Mouse (Mus musculus): ENCODE measurements at regions not wholly inside any gene's neighbourhood (a gene's known extent, or its start where the extent isn't known, plus 50 kb on each side); places are given as distances from the start of the nearest gene placed in this dataset.
A peak's percentile ranks its signal among the peaks of the same experiment; 100 is the strongest.

- ATAC-seq (ENCODE audit: low FRiP score, low read depth): no peak
- Histone ChIP-seq H3K27me3 (replicated peaks) (no peaks in the 10 kb centered on the region), H3K4me2 (replicated peaks) (no peak overlapping the region), H3K36me3 (no peaks in the 10 kb centered on the region), H3K9me3 (no peaks in the 10 kb centered on the region), H3K27ac (no peak overlapping the region), H3K4me3 (no peak overlapping the region), H3K9ac (no peak overlapping the region), H3K4me1 (no peaks in the 10 kb centered on the region)
- WGBS: 85% methylated on average over 8 of the region's 8 CpGs
Measured at GRCm38 (mm10) chr8:11947766-11948165, 107.5 kb downstream of the Tex29 start.

GRCm38 (mm10) chr8:11956268-11956667, 116.0 kb downstream of the Tex29 start:
- no peaks in the 10 kb centered on the region for H3K4me1 ChIP-seq
- H3K27ac ChIP-seq: no peak overlapping the region
- no peak overlapping the region for H3K4me3 ChIP-seq
- H3K36me3 ChIP-seq: no peaks in the 10 kb centered on the region
- WGBS: 31% methylated on average over 7 of the region's 7 CpGs
- H3K9me3 ChIP-seq: no peaks in the 10 kb centered on the region
- H3K27me3 ChIP-seq (replicated peaks): peaks cover 10% of the 10 kb centered on the region; the same call in 1 of the 2 replicates
- H3K9ac ChIP-seq: no peak overlapping the region
- ATAC-seq (ENCODE audit: low FRiP score, low read depth): no peak
- H3K4me2 ChIP-seq (replicated peaks): no peak overlapping the region

GRCm38 (mm10) chr8:11957046-11957783, 116.9 kb downstream of the Tex29 start:
- peak; percentile 41; the same call in 1 of the 2 replicates for ATAC-seq (ENCODE audit: low FRiP score, low read depth)
- WGBS: 70% methylated on average over 7 of the region's 7 CpGs
- H3K9ac ChIP-seq: no peak overlapping the region
- no peaks in the 10 kb centered on the region for H3K36me3 ChIP-seq
- no peaks in the 10 kb centered on the region for H3K4me1 ChIP-seq
- H3K27me3 ChIP-seq (replicated peaks): peaks cover 10% of the 10 kb centered on the region; the same call in 1 of the 2 replicates
- no peak overlapping the region for H3K4me3 ChIP-seq
- H3K27ac ChIP-seq: no peak overlapping the region
- H3K4me2 ChIP-seq (replicated peaks): no peak overlapping the region
- no peaks in the 10 kb centered on the region for H3K9me3 ChIP-seq

DNA sequence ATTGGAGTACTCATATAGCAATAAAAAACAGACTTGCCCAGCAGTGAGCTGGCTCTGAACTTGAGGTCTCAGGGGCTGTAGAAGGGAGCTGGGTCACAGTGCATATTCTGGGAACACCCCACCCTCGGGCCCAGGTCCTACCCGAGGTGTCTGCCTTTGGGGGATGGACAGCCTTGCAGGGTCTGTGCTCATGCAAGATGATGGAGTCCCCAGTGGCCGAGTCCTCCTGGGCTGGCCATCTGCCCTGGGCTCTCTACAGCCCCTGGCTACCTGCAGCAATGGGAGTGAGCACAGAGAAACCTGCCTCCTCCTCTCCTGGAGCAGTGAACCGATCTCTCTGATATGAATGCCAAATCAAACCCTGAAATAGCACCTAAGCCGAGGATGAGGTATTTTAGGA, 117.9 kb downstream of the Tex29 start:
- H3K27me3 ChIP-seq (replicated peaks): peaks cover 10% of the 10 kb centered on the region; the same call in 1 of the 2 replicates
- no peak overlapping the region for H3K27ac ChIP-seq
- H3K4me2 ChIP-seq (replicated peaks): no peak overlapping the region
- no peak for ATAC-seq (ENCODE audit: low FRiP score, low read depth)
- H3K36me3 ChIP-seq: no peaks in the 10 kb centered on the region
- no peaks in the 10 kb centered on the region for H3K9me3 ChIP-seq
- no peak overlapping the region for H3K4me3 ChIP-seq
- no peaks in the 10 kb centered on the region for H3K4me1 ChIP-seq
- 71% methylated on average over 5 of the region's 5 CpGs for WGBS
- no peak overlapping the region for H3K9ac ChIP-seq

- Histone ChIP-seq H3K4me2 (replicated peaks) (no peak overlapping the region), H3K4me1 (no peaks in the 10 kb centered on the region), H3K27me3 (replicated peaks) (peaks cover 10% of the 10 kb centered on the region; the same call in 1 of the 2 replicates), H3K9ac (no peak overlapping the region), H3K36me3 (no peaks in the 10 kb centered on the region), H3K4me3 (no peak overlapping the region), H3K27ac (no peak overlapping the region), H3K9me3 (no peaks in the 10 kb centered on the region)
- 83% methylated on average over 4 of the region's 4 CpGs for WGBS
- no peak for ATAC-seq (ENCODE audit: low FRiP score, low read depth)
Measured at GRCm38 (mm10) chr8:11959466-11959865, 119.2 kb downstream of the Tex29 start.

DNA sequence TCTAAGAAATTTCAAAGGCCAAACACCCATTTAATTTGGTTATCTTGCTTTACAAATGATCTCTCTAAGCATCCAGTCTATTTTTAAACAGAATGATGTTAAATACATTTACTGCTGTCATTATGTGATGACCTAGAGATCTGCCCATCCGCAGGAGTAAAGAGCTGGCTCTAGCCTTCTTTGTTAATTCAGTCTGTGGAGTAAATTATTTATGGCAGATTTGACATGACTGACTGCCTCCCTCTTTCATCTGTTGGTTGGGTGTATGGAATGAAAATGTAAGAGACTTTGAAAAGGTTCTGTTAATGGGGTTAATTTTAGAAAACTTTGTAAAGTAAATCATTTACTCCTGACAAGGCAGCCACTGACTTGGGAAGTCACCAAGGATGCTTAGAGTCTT, 123.3 kb downstream of the Tex29 start:
- Histone ChIP-seq H3K4me1 (no peaks in the 10 kb centered on the region), H3K4me3 (no peak overlapping the region), H3K36me3 (no peaks in the 10 kb centered on the region), H3K9ac (no peak overlapping the region), H3K27me3 (replicated peaks) (peaks cover 5% of the 10 kb centered on the region; the same call in 1 of the 2 replicates), H3K9me3 (no peaks in the 10 kb centered on the region), H3K4me2 (replicated peaks) (no peak overlapping the region), H3K27ac (no peak overlapping the region)
- ATAC-seq (ENCODE audit: low FRiP score, low read depth): no peak
- 40% methylated on average over 1 of the region's 1 CpGs for WGBS

- WGBS: 90% methylated on average over 7 of the region's 7 CpGs
- no peaks in the 10 kb centered on the region for H3K36me3 ChIP-seq
- no peaks in the 10 kb centered on the region for H3K4me1 ChIP-seq
- H3K4me3 ChIP-seq: no peak overlapping the region
- no peak overlapping the region for H3K27ac ChIP-seq
- no peaks in the 10 kb centered on the region for H3K9me3 ChIP-seq
- no peak overlapping the region for H3K9ac ChIP-seq
- H3K4me2 ChIP-seq (replicated peaks): no peak overlapping the region
- peaks cover 23% of the 10 kb centered on the region for H3K27me3 ChIP-seq (replicated peaks)
- no peak for ATAC-seq (ENCODE audit: low FRiP score, low read depth)
Measured at GRCm38 (mm10) chr8:11967670-11968069, 127.4 kb downstream of the Tex29 start.

DNA sequence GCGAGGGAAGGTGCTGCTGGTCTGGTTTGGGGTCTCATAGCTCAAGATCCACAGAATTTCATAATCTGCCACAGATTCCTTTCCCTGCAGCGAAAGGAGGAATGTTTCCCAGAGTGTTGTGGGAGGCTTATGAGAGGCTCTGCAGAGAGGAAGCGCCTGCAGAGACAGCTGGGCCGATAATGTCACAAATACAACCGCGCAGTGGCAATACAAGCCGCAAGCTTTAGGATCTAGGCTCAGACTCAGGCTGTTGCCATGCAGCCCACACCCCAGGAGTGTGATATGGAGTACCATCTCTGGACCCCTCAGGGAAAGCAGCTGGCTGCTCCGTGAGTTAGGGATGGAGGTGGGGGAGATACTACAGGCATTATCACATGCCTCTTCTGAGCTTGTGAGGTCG, 130.2 kb downstream of the Tex29 start:
- Histone ChIP-seq H3K4me1 (peaks cover 7% of the 10 kb centered on the region; the same call in 1 of the 2 replicates), H3K4me3 (no peak overlapping the region), H3K9me3 (no peaks in the 10 kb centered on the region), H3K27ac (no peak overlapping the region), H3K4me2 (replicated peaks) (no peak overlapping the region), H3K9ac (no peak overlapping the region), H3K27me3 (replicated peaks) (peaks cover 42% of the 10 kb centered on the region), H3K36me3 (no peaks in the 10 kb centered on the region)
- no peak for ATAC-seq (ENCODE audit: low FRiP score, low read depth)
- WGBS: 86% methylated on average over 9 of the region's 9 CpGs

GRCm38 (mm10) chr8:11973436-11973835, 133.2 kb downstream of the Tex29 start:
- no peak overlapping the region for H3K9ac ChIP-seq
- no peak overlapping the region for H3K4me3 ChIP-seq
- WGBS: 66% methylated on average over 10 of the region's 10 CpGs
- no peak overlapping the region for H3K4me2 ChIP-seq (replicated peaks)
- no peak overlapping the region for H3K27ac ChIP-seq
- H3K9me3 ChIP-seq: no peaks in the 10 kb centered on the region
- H3K4me1 ChIP-seq: peaks cover 20% of the 10 kb centered on the region
- H3K27me3 ChIP-seq (replicated peaks): peaks cover 58% of the 10 kb centered on the region
- H3K36me3 ChIP-seq: no peaks in the 10 kb centered on the region
- ATAC-seq (ENCODE audit: low FRiP score, low read depth): 0 out of 2 replicates have a peak, but pooled peaks have one; percentile 23

GRCm38 (mm10) chr8:11977121-11977520, 136.8 kb downstream of the Tex29 start:
- no peak overlapping the region for H3K4me3 ChIP-seq
- ATAC-seq (ENCODE audit: low FRiP score, low read depth): peak; percentile 79
- H3K9ac ChIP-seq: no peak overlapping the region
- H3K27me3 ChIP-seq (replicated peaks): peaks cover 49% of the 10 kb centered on the region
- no peak overlapping the region for H3K27ac ChIP-seq
- WGBS: 16% methylated on average over 9 of the region's 9 CpGs
- no peaks in the 10 kb centered on the region for H3K9me3 ChIP-seq
- peaks cover 20% of the 10 kb centered on the region for H3K4me1 ChIP-seq
- H3K4me2 ChIP-seq (replicated peaks): no peak overlapping the region
- H3K36me3 ChIP-seq: no peaks in the 10 kb centered on the region

GRCm38 (mm10) chr8:11979056-11979455, 138.8 kb downstream of the Tex29 start:
- no peaks in the 10 kb centered on the region for H3K36me3 ChIP-seq
- no peak for ATAC-seq (ENCODE audit: low FRiP score, low read depth)
- peaks cover 13% of the 10 kb centered on the region; the same call in 1 of the 2 replicates for H3K4me1 ChIP-seq
- H3K27ac ChIP-seq: no peak overlapping the region
- H3K9me3 ChIP-seq: no peaks in the 10 kb centered on the region
- H3K27me3 ChIP-seq (replicated peaks): peaks cover 41% of the 10 kb centered on the region
- 83% methylated on average over 1 of the region's 1 CpGs for WGBS
- H3K9ac ChIP-seq: no peak overlapping the region
- H3K4me2 ChIP-seq (replicated peaks): no peak overlapping the region
- no peak overlapping the region for H3K4me3 ChIP-seq

DNA sequence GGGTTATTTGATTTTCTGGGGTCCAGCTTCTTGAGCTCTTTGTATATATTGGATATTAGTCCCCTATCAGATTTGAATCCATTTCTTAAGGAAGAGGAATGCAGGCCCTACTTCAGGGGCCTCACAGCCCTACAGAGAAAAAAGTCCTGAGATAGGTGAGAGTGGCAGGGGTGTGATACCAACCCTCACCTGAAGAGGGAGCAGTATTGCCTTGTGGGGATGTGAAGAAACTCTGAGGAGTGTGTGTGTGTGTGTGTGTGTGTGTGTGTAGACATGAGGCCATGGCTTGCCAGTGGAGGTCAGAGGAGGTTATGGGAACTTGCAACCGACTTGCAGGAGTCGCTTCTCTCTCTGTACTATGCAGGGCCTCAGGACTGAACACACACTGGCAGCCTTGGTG, 141.2 kb downstream of the Tex29 start:
- Histone ChIP-seq H3K27ac (no peak overlapping the region), H3K27me3 (replicated peaks) (peaks cover 24% of the 10 kb centered on the region), H3K36me3 (no peaks in the 10 kb centered on the region), H3K4me3 (no peak overlapping the region), H3K9me3 (no peaks in the 10 kb centered on the region), H3K4me2 (replicated peaks) (no peak overlapping the region), H3K9ac (no peak overlapping the region), H3K4me1 (peaks cover 13% of the 10 kb centered on the region; the same call in 1 of the 2 replicates)
- 86% methylated on average over 2 of the region's 2 CpGs for WGBS
- ATAC-seq (ENCODE audit: low FRiP score, low read depth): no peak

GRCm38 (mm10) chr8:11990024-11990423, 149.8 kb downstream of the Tex29 start:
- ATAC-seq (ENCODE audit: low FRiP score, low read depth): no peak
- Histone ChIP-seq H3K4me2 (replicated peaks) (no peak overlapping the region), H3K4me1 (no peaks in the 10 kb centered on the region), H3K9me3 (no peaks in the 10 kb centered on the region), H3K27ac (no peak overlapping the region), H3K4me3 (no peak overlapping the region), H3K27me3 (replicated peaks) (peaks cover 6% of the 10 kb centered on the region; the same call in 1 of the 2 replicates), H3K36me3 (no peaks in the 10 kb centered on the region), H3K9ac (no peak overlapping the region)
- 86% methylated on average over 20 of the region's 20 CpGs for WGBS

Data from neural tube, embryonic 12.5 days (tissue).